Mouse (Mus musculus) ES-Bruce4 (cell line): Measurements from ENCODE around the gene Zfp14. TPM values are rescaled to one million over a fixed set of nuclear protein-coding genes. Genes with fewer than 3 reads are reported as not detected.
A peak's percentile ranks its signal among the peaks of the same experiment; 100 is the strongest.

Source experiments
- H3K27ac ChIP-seq: 2 replicates; pipeline ENCODE4 v1.5.1; 2012; ENCODE audit warnings: low read length, inconsistent platforms; ENCODE audit not compliant: insufficient read depth
- H3K27me3 ChIP-seq: 2 replicates; pipeline ENCODE4 v1.6.1; 2012; ENCODE audit warnings: mild to moderate bottlenecking, low read length, inconsistent platforms; ENCODE audit not compliant: control insufficient read depth, poor library complexity, insufficient read depth, severe bottlenecking
- H3K36me3 ChIP-seq: 2 replicates; pipeline ENCODE4 v1.6.1; 2012; ENCODE audit warnings: inconsistent platforms, mild to moderate bottlenecking, low read length, moderate library complexity; ENCODE audit not compliant: control insufficient read depth, poor library complexity, insufficient read depth, severe bottlenecking
- H3K4me1 ChIP-seq: one replicate; pipeline ENCODE4 v1.8.1; 2011; ENCODE audit warnings: low read length; ENCODE audit not compliant: control insufficient read depth, insufficient read depth
- H3K4me3 ChIP-seq: 2 replicates; pipeline ENCODE4 v1.5.1; 2011; ENCODE audit warnings: low read depth, mild to moderate bottlenecking, low read length
- H3K9ac ChIP-seq: 2 replicates; pipeline ENCODE4 v1.6.1; 2012; ENCODE audit warnings: low read depth, mild to moderate bottlenecking, inconsistent platforms; ENCODE audit not compliant: poor library complexity, severe bottlenecking
- H3K9me3 ChIP-seq: replicated peaks from 2 replicates; pipeline ENCODE4 v1.6.1; 2012; ENCODE audit warnings: mild to moderate bottlenecking, low read length, inconsistent platforms; ENCODE audit not compliant: control insufficient read depth, poor library complexity, insufficient read depth, severe bottlenecking
- CTCF ChIP-seq: IDR thresholded peaks from one replicate; pipeline ENCODE4 v1.8.1; 2011; ENCODE audit warnings: low read depth, low read length
- EP300 ChIP-seq: IDR thresholded peaks from 2 replicates; pipeline ENCODE4 v1.6.1; 2011; ENCODE audit warnings: low read depth, low read length; ENCODE audit not compliant: insufficient read depth
- POLR2A ChIP-seq: IDR thresholded peaks from one replicate; pipeline ENCODE4 v1.8.1; 2011; ENCODE audit warnings: low read length; ENCODE audit not compliant: insufficient read depth
- polyA plus RNA-seq: library from polyadenylated mRNA; stranded (reverse); fragments of >200 nt; gene quantifications from 2 replicates; pipeline ENCODE4 v1.2.4, GENCODE M21; 2011; ENCODE audit warnings: low read depth; ENCODE audit not compliant: missing spikeins, insufficient read depth, insufficient read length

Gene Zfp14
- polyA plus RNA-seq, 1 experiment = 2.8 TPM

GRCm38 (mm10) chr7:29995134-29995533, 56.0 kb downstream of the Zfp14 start:
- no peak for TF ChIP-seq POLR2A
- no peak for TF ChIP-seq CTCF
- no peak for TF ChIP-seq EP300
- Histone ChIP-seq H3K27me3 (no peaks in the 10 kb centered on the region), H3K36me3 (peaks cover 73% of the 10 kb centered on the region), H3K9ac (no peak overlapping the region), H3K4me3 (no peak overlapping the region), H3K27ac (no peak overlapping the region), H3K4me1 (no peaks in the 10 kb centered on the region), H3K9me3 (no peaks in the 10 kb centered on the region)

GRCm38 (mm10) chr7:29993340-29993739, 57.8 kb downstream of the Zfp14 start:
- Histone ChIP-seq H3K36me3 (peaks cover 67% of the 10 kb centered on the region), H3K9me3 (no peaks in the 10 kb centered on the region), H3K27ac (peak overlapping the region; percentile 2; the same call in 1 of the 2 replicates), H3K9ac (no peak overlapping the region), H3K4me3 (no peak overlapping the region), H3K27me3 (no peaks in the 10 kb centered on the region), H3K4me1 (no peaks in the 10 kb centered on the region)
- TF ChIP-seq EP300 = no peak
- no peak for TF ChIP-seq POLR2A
- TF ChIP-seq CTCF = no peak

- no peaks in the 10 kb centered on the region for H3K27me3 ChIP-seq
- no peak overlapping the region for H3K4me3 ChIP-seq
- no peaks in the 10 kb centered on the region for H3K4me1 ChIP-seq
- H3K36me3 ChIP-seq = peaks cover 66% of the 10 kb centered on the region
- no peak overlapping the region for H3K27ac ChIP-seq
- H3K9ac ChIP-seq = no peak overlapping the region
- H3K9me3 ChIP-seq = no peaks in the 10 kb centered on the region
- TF ChIP-seq EP300 = no peak
- TF ChIP-seq POLR2A = no peak
- TF ChIP-seq CTCF = no peak
These were observed 58.5 kb downstream of the Zfp14 start for GRCm38 (mm10) chr7:29992698-29993097.

GRCm38 (mm10) chr7:29989031-29989430, 62.1 kb downstream of the Zfp14 start:
- Histone ChIP-seq H3K4me1 (peaks cover 1% of the 10 kb centered on the region), H3K4me3 (no peak overlapping the region), H3K27ac (no peak overlapping the region), H3K9me3 (no peaks in the 10 kb centered on the region), H3K9ac (no peak overlapping the region), H3K27me3 (no peaks in the 10 kb centered on the region), H3K36me3 (peaks cover 64% of the 10 kb centered on the region)
- no peak for TF ChIP-seq POLR2A
- TF ChIP-seq EP300 = no peak

- H3K27ac ChIP-seq = no peak overlapping the region
- no peak overlapping the region for H3K4me3 ChIP-seq
- peaks cover 1% of the 10 kb centered on the region for H3K4me1 ChIP-seq
- H3K36me3 ChIP-seq = peaks cover 55% of the 10 kb centered on the region
- TF ChIP-seq POLR2A (no peak), EP300 (no peak), CTCF (no peak)
- H3K27me3 ChIP-seq = no peaks in the 10 kb centered on the region
- H3K9ac ChIP-seq = 0 out of 2 replicates have a peak overlapping the region, but pooled peaks have one; percentile 20
- H3K9me3 ChIP-seq = no peaks in the 10 kb centered on the region
These were observed 63.6 kb downstream of the Zfp14 start for GRCm38 (mm10) chr7:29987551-29987950.

Other genes with a start within 250 kb of the Zfp14 start
- gene Zfp790, start 235.3 kb downstream of the Zfp14 start, polyA plus RNA-seq = 6.2 and 7.4 TPM in 2 replicates
- gene Zfp940, start 197.7 kb downstream of the Zfp14 start, polyA plus RNA-seq = 10.2 and 13.9 TPM in 2 replicates
- 11.4 and 13.4 TPM in 2 replicates for gene Zfp420, start 191.4 kb downstream of the Zfp14 start, polyA plus RNA-seq
- gene Zfp27, start 144.8 kb downstream of the Zfp14 start, polyA plus RNA-seq = 3.7 and 5.0 TPM in 2 replicates
- gene Zfp383, start 143.2 kb downstream of the Zfp14 start, polyA plus RNA-seq = 10.4 and 10.8 TPM in 2 replicates
- 19.6 and 19.7 TPM in 2 replicates for gene Zfp74, start 97.3 kb downstream of the Zfp14 start, polyA plus RNA-seq
- gene Zfp568, start 67.4 kb downstream of the Zfp14 start, polyA plus RNA-seq = 98.0 and 103 TPM in 2 replicates
- gene Zfp82, start 21.5 kb upstream of the Zfp14 start, polyA plus RNA-seq = 13.4 and 15.4 TPM in 2 replicates
- not detected in 2 replicates for gene Gm26920, start 39.0 kb upstream of the Zfp14 start, polyA plus RNA-seq
- gene Zfp566, start 39.1 kb upstream of the Zfp14 start, polyA plus RNA-seq = 12.0 and 13.7 TPM in 2 replicates
- gene Zfp260, start 43.4 kb upstream of the Zfp14 start, polyA plus RNA-seq = 60.8 and 63.8 TPM in 2 replicates
- gene Zfp382, start 70.6 kb upstream of the Zfp14 start, polyA plus RNA-seq = 6.1 and 9.0 TPM in 2 replicates
- gene Zfp146, start 118.4 kb upstream of the Zfp14 start, polyA plus RNA-seq = 44.4 and 46.2 TPM in 2 replicates
- 21.7 and 21.8 TPM in 2 replicates for gene Cox7a1, start 132.8 kb upstream of the Zfp14 start, polyA plus RNA-seq
- 359 and 396 TPM in 2 replicates for gene Capns1, start 147.4 kb upstream of the Zfp14 start, polyA plus RNA-seq
- 58.7 and 65.4 TPM in 2 replicates for gene Polr2i, start 180.6 kb upstream of the Zfp14 start, polyA plus RNA-seq
- gene Tbcb, start 180.9 kb upstream of the Zfp14 start, polyA plus RNA-seq = 86.6 and 90.0 TPM in 2 replicates
- not detected in 2 replicates for gene Ovol3, start 184.3 kb upstream of the Zfp14 start, polyA plus RNA-seq
- 0.60 and 0.84 TPM in 2 replicates for gene Thap8, start 228.7 kb upstream of the Zfp14 start, polyA plus RNA-seq
- 26.2 and 27.0 TPM in 2 replicates for gene Wdr62, start 229.0 kb upstream of the Zfp14 start, polyA plus RNA-seq
- 49.4 and 52.2 TPM in 2 replicates for gene Clip3, start 240.3 kb upstream of the Zfp14 start, polyA plus RNA-seq